ENCODE assay signal across 13 mouse cellular contexts in the genomic region with DNA sequence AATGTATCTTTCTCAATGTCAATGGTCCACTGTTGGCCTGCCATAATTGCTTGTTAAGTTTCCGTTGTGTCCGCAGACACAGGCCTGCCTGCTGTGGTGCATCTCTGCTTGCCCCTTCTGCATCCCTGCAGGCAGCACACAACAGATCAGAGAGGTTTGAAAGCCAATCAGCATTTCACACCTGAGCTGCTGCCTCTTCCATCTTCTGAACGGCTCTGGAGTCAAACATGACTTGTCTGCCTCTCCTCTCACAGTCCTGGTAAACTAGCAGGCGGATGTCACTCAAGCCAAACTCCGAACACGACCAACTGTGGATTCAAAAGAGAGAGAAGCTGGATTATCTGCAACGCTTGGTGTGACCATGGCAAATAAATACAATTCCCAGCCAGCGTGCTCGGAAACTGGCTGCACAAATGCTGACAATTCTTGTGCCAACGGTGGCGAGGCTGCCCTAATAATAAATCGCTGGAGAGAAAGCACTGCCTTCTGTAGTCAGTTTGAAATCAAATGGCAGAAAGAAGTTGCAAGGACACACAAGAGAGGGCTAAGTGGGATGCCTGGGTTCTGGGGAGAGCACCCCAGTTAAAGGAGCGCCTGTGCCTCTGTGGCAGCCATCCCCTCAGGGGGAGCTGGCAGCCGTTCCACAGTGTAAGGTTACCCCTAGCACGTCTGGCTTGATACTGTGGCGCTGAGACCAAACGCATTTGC. TPM values are rescaled to one million over a fixed set of nuclear protein-coding genes. Genes with fewer than 3 reads are reported as not detected.
A peak's percentile ranks its signal among the peaks of the same experiment; 100 is the strongest.
DNase-seq lines count a peak whose midpoint lies in the region; ATAC-seq lines count a peak whose summit lies in the region.
"Had no signal": no experiment of that assay in that cellular context is flagged by ENCODE, and none has a peak within 500 bp of the region (broad histone marks: within the 10 kb centered on the region; RNA-seq: fewer than 3 reads in every experiment).

No protein-coding gene starts in this region.

- H3K9me3 ChIP-seq in kidney, embryonic 16.5 days (ENCODE audit: low read length) = no peaks in the 10 kb centered on the region
- H3K9me3 ChIP-seq in hindbrain, embryonic 12.5 days (replicated peaks) = no peaks in the 10 kb centered on the region
- H3K9me3 ChIP-seq in midbrain, embryonic 15.5 days = no peaks in the 10 kb centered on the region
- H3K9me3 ChIP-seq: limb, embryonic 15.5 days; megakaryocyte, embryonic 14.5 days had no signal

- no peak overlapping the region for H3K4me2 ChIP-seq in kidney, embryonic 16.5 days (replicated peaks; ENCODE audit: low read depth, low read length)
- no peak overlapping the region for H3K4me2 ChIP-seq in hindbrain, embryonic 12.5 days (replicated peaks)
- H3K4me2 ChIP-seq in midbrain, embryonic 15.5 days = no peak overlapping the region
- H3K4me2 ChIP-seq: limb, embryonic 15.5 days had no signal

- no peak overlapping the region for H3K4me3 ChIP-seq in kidney, embryonic 16.5 days (ENCODE audit: low read length)
- no peak overlapping the region for H3K4me3 ChIP-seq in hindbrain, embryonic 12.5 days
- no peak overlapping the region for H3K4me3 ChIP-seq in midbrain, embryonic 15.5 days
- H3K4me3 ChIP-seq: limb, embryonic 15.5 days had no signal

- 59% methylated on average over 17 of the region's 17 CpGs for whole genome bisulfite sequencing in kidney, embryonic 16.5 days
- 74% methylated on average over 17 of the region's 17 CpGs for WGBS in hindbrain, embryonic 12.5 days
- WGBS in midbrain, embryonic 15.5 days = 51% methylated on average over 17 of the region's 17 CpGs

- H3K9ac ChIP-seq in kidney, embryonic 16.5 days (replicated peaks; ENCODE audit: low read length) = no peak overlapping the region
- no peak overlapping the region for H3K9ac ChIP-seq in hindbrain, embryonic 12.5 days
- H3K9ac ChIP-seq in midbrain, embryonic 15.5 days = no peak overlapping the region
- H3K9ac ChIP-seq: limb, embryonic 15.5 days had no signal

- H3K4me1 ChIP-seq in kidney, embryonic 16.5 days (ENCODE audit: insufficient read depth, low read length) = peaks cover 28% of the 10 kb centered on the region
- H3K4me1 ChIP-seq in hindbrain, embryonic 12.5 days = peaks cover 29% of the 10 kb centered on the region
- H3K4me1 ChIP-seq in midbrain, embryonic 15.5 days = peaks cover 24% of the 10 kb centered on the region

- DNase-seq in kidney, adult 9 months = no peak
- DNase-seq in cerebellum, postnatal 10 days = peak; percentile 74 to 79
- DNase-seq in lung, postnatal 36 days = no peak
- no peak for DNase-seq in frontal cortex, postnatal 10 days (ENCODE audit: low spot score in 2 of 2)
- DNase-seq in thymus, postnatal 14 days = no peak
- DNase-seq: kidney, adult 8-10 months; right cerebral cortex, adult 18-20 months; thymus, postnatal 4 days had no signal

- H3K36me3 ChIP-seq in kidney, embryonic 16.5 days (ENCODE audit: insufficient read depth, low read length) = peaks cover 5% of the 10 kb centered on the region; the same call in 1 of the 2 replicates
- peaks cover 2% of the 10 kb centered on the region; the same call in 1 of the 2 replicates for H3K36me3 ChIP-seq in hindbrain, embryonic 12.5 days
- no peaks in the 10 kb centered on the region for H3K36me3 ChIP-seq in midbrain, embryonic 15.5 days (replicated peaks)
- H3K36me3 ChIP-seq: limb, embryonic 15.5 days had no signal

- no peaks in the 10 kb centered on the region for H3K27me3 ChIP-seq in kidney, embryonic 16.5 days (ENCODE audit: insufficient read depth, low read length)
- no peaks in the 10 kb centered on the region for H3K27me3 ChIP-seq in hindbrain, embryonic 12.5 days
- H3K27me3 ChIP-seq in midbrain, embryonic 15.5 days (replicated peaks) = no peaks in the 10 kb centered on the region
- H3K27me3 ChIP-seq: limb, embryonic 15.5 days; megakaryocyte, embryonic 14.5 days had no signal

- peak overlapping the region; percentile 11 for H3K27ac ChIP-seq in kidney, embryonic 16.5 days (ENCODE audit: low read length)
- H3K27ac ChIP-seq in hindbrain, embryonic 12.5 days = peak overlapping the region; percentile 6; the same call in 1 of the 2 replicates
- H3K27ac ChIP-seq in midbrain, embryonic 15.5 days = peak overlapping the region; percentile 60
- H3K27ac ChIP-seq: limb, embryonic 15.5 days had no signal

- no peak for ATAC-seq in kidney, embryonic 16.5 days (ENCODE audit: low FRiP score, low TSS enrichment)
- no peak for ATAC-seq in hindbrain, embryonic 12.5 days (ENCODE audit: low FRiP score)
- ATAC-seq in midbrain, embryonic 15.5 days (replicated peaks) = peak; percentile 70

RNA-seq across cellular contexts. Expression of gene Fnip2, which starts 49.6 kb away (rescaled TPM):
- 3.2 and 3.8 TPM in 2 replicates for polyA plus RNA-seq in kidney, embryonic 16.5 days (2015; fragmentation: Nextera tagmentation; extraction: Ambion mirVana)
- 9.8 and 10.1 TPM in 2 replicates for polyA plus RNA-seq in hindbrain, embryonic 12.5 days (2016; fragmentation: Nextera tagmentation; extraction: Ambion mirVana)
- polyA plus RNA-seq in midbrain, embryonic 15.5 days (2015; fragmentation: Nextera tagmentation; extraction: Ambion mirVana) = 10.0 and 10.4 TPM in 2 replicates

Comparison
In these comparisons a context has a peak if more than half of its experiments do, and no peak if none do; other contexts are left out.
1. H3K27ac ChIP-seq: peak in every context shown above with its lines; median percentile 60 in midbrain, embryonic 15.5 days; 11 in kidney, embryonic 16.5 days; 6 in hindbrain, embryonic 12.5 days.
2. DNase-seq: peak in cerebellum, postnatal 10 days (2 of 2); none in kidney, adult 9 months (single experiment), lung, postnatal 36 days (single experiment), frontal cortex, postnatal 10 days (0 of 2) and thymus, postnatal 14 days (single experiment).